Mouse (Mus musculus) limb, embryonic 14.5 days (tissue): Measurements from ENCODE around the gene Trim46. TPM values are rescaled to one million over a fixed set of nuclear protein-coding genes. Genes with fewer than 3 reads are reported as not detected.
A peak's percentile ranks its signal among the peaks of the same experiment; 100 is the strongest.

ENCODE experiments used
- ATAC-seq: fragments of 200-750 bp; cut with Nextera tagmentation; 2 replicates; pipeline ENCODE4 v1.8.0; 2017; ENCODE audit warnings: low read depth, moderate number of reproducible peaks, moderate TSS enrichment; ENCODE audit not compliant: low FRiP score
- DNase-seq: peaks from one replicate; pipeline ENCODE4 v3.0.0-alpha.2; 2015; ENCODE audit warnings: low spot score
- H3K27ac ChIP-seq: fragments of 300-500 bp; sonication (generic); replicated peaks from 2 replicates; pipeline ENCODE4 v1.5.1; 2014; ENCODE audit warnings: low read depth, mild to moderate bottlenecking, low read length, moderate library complexity, mixed read lengths
- H3K27me3 ChIP-seq: fragments of 300-500 bp; sonication (generic); 2 replicates; pipeline ENCODE4 v1.6.1; 2014; ENCODE audit warnings: low read length, mixed read lengths; ENCODE audit not compliant: control insufficient read depth, insufficient read depth
- H3K36me3 ChIP-seq: fragments of 300-500 bp; sonication (generic); 2 replicates; pipeline ENCODE4 v1.6.1; 2014; ENCODE audit warnings: mild to moderate bottlenecking, low read length, moderate library complexity, mixed read lengths; ENCODE audit not compliant: control insufficient read depth, insufficient read depth
- H3K4me1 ChIP-seq: fragments of 300-500 bp; sonication (generic); 2 replicates; pipeline ENCODE4 v1.6.1; 2014; ENCODE audit warnings: antibody characterized with exemption, low read length, mixed read lengths; ENCODE audit not compliant: control insufficient read depth, insufficient read depth
- H3K4me2 ChIP-seq: fragments of 300-500 bp; sonication (generic); replicated peaks from 2 replicates; pipeline ENCODE4 v1.6.1; 2014; ENCODE audit warnings: low read depth, mild to moderate bottlenecking, low read length, moderate library complexity; ENCODE audit not compliant: severe bottlenecking
- H3K4me3 ChIP-seq: fragments of 300-500 bp; sonication (generic); replicated peaks from 2 replicates; pipeline ENCODE4 v1.5.1; 2014; ENCODE audit warnings: low read length
- H3K9ac ChIP-seq: fragments of 300-500 bp; sonication (generic); 2 replicates; pipeline ENCODE4 v1.6.1; 2014; ENCODE audit warnings: mild to moderate bottlenecking, low read depth, low read length, moderate library complexity; ENCODE audit not compliant: severe bottlenecking
- H3K9me3 ChIP-seq: fragments of 300-500 bp; sonication (generic); 2 replicates; pipeline ENCODE4 v1.6.1; 2016; ENCODE audit warnings: low read length; ENCODE audit not compliant: control insufficient read depth
- POLR2A ChIP-seq: fragments of 200-500 bp; IDR thresholded peaks from 2 replicates; pipeline ENCODE4 v1.8.0; 2012; ENCODE audit warnings: inconsistent platforms, mild to moderate bottlenecking, moderate library complexity, borderline replicate concordance; ENCODE audit not compliant: insufficient read depth, insufficient read length; ENCODE audit errors: extremely low read depth
- WGBS: fragments of 180-500 bp; shearing (Covaris S2); extraction: QIAGEN DNeasy Blood & Tissue Kit; methylation state at CpG from one replicate; pipeline ENCODE4 v1.1.7; 2014; 5-methylcytosine and 5-hydroxymethylcytosine counted together
- polyA plus RNA-seq, 2 experiments: library from polyadenylated mRNA; depleted of rRNA in 1 of 2; stranded (reverse) in 1 of 2; unstranded in 1 of 2; fragments of >200 nt; fragmentation: Nextera tagmentation in 1 of 2; extraction: Ambion mirVana in 1 of 2; gene quantifications; 2 replicates each; pipeline versions ENCODE4 v1.2.1 to v1.2.3; 2012 to 2014

Gene Trim46
- 19.0 and 25.4 TPM in 2 replicates for polyA plus RNA-seq (2012; rRNA removed)
- 3.9 and 4.7 TPM in 2 replicates for polyA plus RNA-seq (2014; fragmentation: Nextera tagmentation; extraction: Ambion mirVana)

- Histone ChIP-seq H3K9me3 (no peaks in the 10 kb centered on the region), H3K27me3 (no peaks in the 10 kb centered on the region), H3K27ac (peak within 1 kb of the TSS; percentile 65), H3K36me3 (peaks cover 18% of the 10 kb centered on the region), H3K4me2 (peak within 1 kb of the TSS; percentile 90), H3K4me1 (peaks cover 33% of the 10 kb centered on the region), H3K9ac (peak within 1 kb of the TSS; percentile 75), H3K4me3 (peak within 1 kb of the TSS; percentile 86)
- ATAC-seq (peak; percentile 83), DNase-seq (peak; percentile 88)
- TF ChIP-seq POLR2A, result 0 out of 2 replicates have a peak, but pooled peaks have one; percentile 10
- 1% methylated on average over 40 of the region's 42 CpGs for WGBS
These were observed at the start of gene Trim46 for GRCm38 (mm10) chr3:89246261-89247100. TSS of gene Trim46 (minus strand) at chr3:89246309.

- no peak for TF ChIP-seq POLR2A
- H3K4me2 ChIP-seq, result no peak overlapping the region
- no peaks in the 10 kb centered on the region for H3K27me3 ChIP-seq
- no peak overlapping the region for H3K9ac ChIP-seq
- WGBS, result 77% methylated on average over 8 of the region's 8 CpGs
- peaks cover 9% of the 10 kb centered on the region; the same call in 1 of the 2 replicates for H3K4me1 ChIP-seq
- no peak for ATAC-seq
- H3K27ac ChIP-seq, result no peak overlapping the region
- no peak for DNase-seq
- no peaks in the 10 kb centered on the region for H3K36me3 ChIP-seq
- H3K9me3 ChIP-seq, result no peaks in the 10 kb centered on the region
- no peak overlapping the region for H3K4me3 ChIP-seq
These were observed 49.6 kb upstream of the Trim46 start for GRCm38 (mm10) chr3:89295685-89296230.

- no peak for TF ChIP-seq POLR2A
- Histone ChIP-seq H3K36me3 (no peaks in the 10 kb centered on the region), H3K4me1 (peaks cover 13% of the 10 kb centered on the region; the same call in 1 of the 2 replicates), H3K9ac (no peak overlapping the region), H3K4me3 (no peak overlapping the region), H3K4me2 (no peak overlapping the region), H3K27ac (no peak overlapping the region), H3K9me3 (no peaks in the 10 kb centered on the region), H3K27me3 (no peaks in the 10 kb centered on the region)
- ATAC-seq, result no peak
- no peak for DNase-seq
- 77% methylated on average over 5 of the region's 5 CpGs for WGBS
These were observed 48.1 kb upstream of the Trim46 start for GRCm38 (mm10) chr3:89294195-89294594.

DNA sequence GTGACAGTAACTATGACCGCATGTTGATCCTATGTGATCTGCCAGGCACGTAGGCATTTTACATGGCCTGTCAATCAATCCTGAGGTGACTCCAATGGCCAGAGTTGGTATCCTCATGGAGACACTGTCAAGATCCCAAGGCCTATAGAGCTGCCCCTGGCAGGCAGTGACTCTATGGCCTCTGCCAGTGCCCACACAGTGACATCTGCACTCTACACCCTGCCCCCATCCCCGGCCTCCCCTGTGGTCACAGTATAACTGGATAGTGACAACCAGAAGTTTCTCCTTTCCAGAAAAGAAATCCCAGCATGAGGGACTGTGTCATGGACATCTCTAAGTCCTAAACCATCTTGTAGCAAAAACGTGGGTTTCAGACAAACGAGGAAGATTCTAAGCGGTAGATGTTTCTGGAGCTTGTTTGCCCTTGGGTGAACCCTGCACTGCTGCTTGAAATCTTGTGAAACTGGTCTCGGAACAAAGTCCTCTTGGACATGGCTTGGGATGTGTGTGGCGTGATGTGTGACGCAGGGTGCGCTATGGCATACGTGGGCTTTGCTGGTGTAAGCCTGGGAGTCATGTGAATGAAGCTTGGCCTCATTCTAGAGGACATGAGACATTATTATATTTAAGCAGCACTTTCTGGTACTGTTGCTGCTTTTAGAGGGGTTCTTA, 47.3 kb upstream of the Trim46 start:
- H3K4me2 ChIP-seq, result no peak overlapping the region
- 85% methylated on average over 11 of the region's 11 CpGs for WGBS

GRCm38 (mm10) chr3:89292303-89292702, 46.2 kb upstream of the Trim46 start:
- ATAC-seq, result no peak
- Histone ChIP-seq H3K4me2 (no peak overlapping the region), H3K9ac (no peak overlapping the region), H3K4me3 (no peak overlapping the region), H3K4me1 (peaks cover 13% of the 10 kb centered on the region; the same call in 1 of the 2 replicates), H3K27me3 (no peaks in the 10 kb centered on the region), H3K36me3 (no peaks in the 10 kb centered on the region), H3K9me3 (no peaks in the 10 kb centered on the region), H3K27ac (0 out of 2 replicates have a peak overlapping the region, but pooled peaks have one; percentile 4)
- TF ChIP-seq POLR2A, result no peak
- 30% methylated on average over 5 of the region's 5 CpGs for WGBS
- no peak for DNase-seq

More for the DNA sequence above, 47.3 kb upstream of the Trim46 start:
- ATAC-seq, result no peak
- Histone ChIP-seq H3K9me3 (no peaks in the 10 kb centered on the region), H3K4me3 (no peak overlapping the region), H3K4me1 (peaks cover 13% of the 10 kb centered on the region; the same call in 1 of the 2 replicates), H3K27ac (no peak overlapping the region), H3K36me3 (no peaks in the 10 kb centered on the region), H3K9ac (no peak overlapping the region), H3K27me3 (no peaks in the 10 kb centered on the region)
- no peak for TF ChIP-seq POLR2A
- DNase-seq, result no peak
